Mouse (Mus musculus): Measurements from ENCODE around the gene Glg1. TPM values are rescaled to one million over a fixed set of nuclear protein-coding genes. Genes with fewer than 3 reads are reported as not detected.

Glg1 gene
- total RNA-seq, 2 experiments from 2014 or later, result 143 to 144 TPM

- intact Hi-C loops (cut with DNase I), result no loop called here
- DNase-seq (ENCODE audit: low spot score in 2 of 2), result peak; percentile 40 to 46
Measured at GRCm38 (mm10) chr8:111185472-111185947, 73.5 kb downstream of the Glg1 start.

GRCm38 (mm10) chr8:111171661-111172060 is 87.4 kb downstream of the Glg1 start:
- DNase-seq (ENCODE audit: low spot score in 2 of 2), result no peak
- intact Hi-C loops (cut with DNase I), result no loop called here

- intact Hi-C loops (cut with DNase I), result no loop called here
- peak; percentile 63 to 68 for DNase-seq (ENCODE audit: low spot score in 2 of 2)
Measured at GRCm38 (mm10) chr8:111157617-111158016, 101.4 kb downstream of the Glg1 start.

GRCm38 (mm10) chr8:111155721-111156436 is 103.1 kb downstream of the Glg1 start:
- DNase-seq (ENCODE audit: low spot score in 2 of 2), result no peak
- intact Hi-C loops (cut with DNase I), result no loop called here

GRCm38 (mm10) chr8:111145460-111146012 is 113.5 kb downstream of the Glg1 start:
- peak; percentile 93 for DNase-seq (ENCODE audit: low spot score in 2 of 2)
- intact Hi-C loops (cut with DNase I), result loop anchor here (2.0 kb wide), 1 partner anchor 51 kb away; the partner anchor contains the start of gene Pdpr

GRCm38 (mm10) chr8:111144901-111145459 is 114.0 kb downstream of the Glg1 start:
- DNase-seq (ENCODE audit: low spot score in 2 of 2), result peak in 1 of 2 experiments; percentile 11
- intact Hi-C loops (cut with DNase I), result loop anchor here (2.0 kb wide), 1 partner anchor 50 kb away; the partner anchor contains the start of gene Pdpr

- intact Hi-C loops (cut with DNase I), result no loop called here
Measured at GRCm38 (mm10) chr8:111142521-111142920, 116.5 kb downstream of the Glg1 start.

GRCm38 (mm10) chr8:111130756-111131155 is 128.3 kb downstream of the Glg1 start:
- intact Hi-C loops (cut with DNase I), result no loop called here
- DNase-seq (ENCODE audit: low spot score in 2 of 2), result no peak

More at GRCm38 (mm10) chr8:111142521-111142920, 116.5 kb downstream of the Glg1 start:
- DNase-seq (ENCODE audit: low spot score in 2 of 2), result no peak

- DNase-seq (ENCODE audit: low spot score in 2 of 2), result no peak
- intact Hi-C loops (cut with DNase I), result no loop called here
Measured at GRCm38 (mm10) chr8:111119481-111119880, 139.5 kb downstream of the Glg1 start.

- intact Hi-C loops (cut with DNase I), result no loop called here
- DNase-seq (ENCODE audit: low spot score in 2 of 2), result no peak
Measured at GRCm38 (mm10) chr8:111114891-111115290, 144.1 kb downstream of the Glg1 start.

Small RNA genes within 50 kb of the gene (microRNA-seq; reads per million reads assigned to microRNA genes)
- 0 reads per million in 2 experiments for gene Gm23193

Other genes starting within 250 kb of the Glg1 start
- 10 to 100 TPM; 28.9 to 29.0 TPM for gene Ddx19b, start 227.5 kb downstream of the Glg1 start, total RNA-seq (2021)
- gene Aars, start 226.1 kb downstream of the Glg1 start, total RNA-seq (2021), result 10 to 100 TPM; 94.1 to 98.8 TPM
- gene Exosc6, start 202.9 kb downstream of the Glg1 start, total RNA-seq (2021), result not detected
- gene Clec18a, start 166.8 kb downstream of the Glg1 start, total RNA-seq (2021), result 1 to 10 TPM in 1 of 2 experiments, under 1 TPM in 1; 0.75 to 1.2 TPM
- 10 to 100 TPM; 31.6 to 32.1 TPM for gene Pdpr, start 164.6 kb downstream of the Glg1 start, total RNA-seq (2021)
- 10 to 100 TPM; 18.2 TPM for gene Rfwd3, start 41.0 kb upstream of the Glg1 start, total RNA-seq (2021)
- gene Mlkl, start 79.0 kb upstream of the Glg1 start, total RNA-seq (2021), result under 1 TPM; 0.21 to 0.68 TPM
- gene Fa2h, start 134.6 kb upstream of the Glg1 start, total RNA-seq (2021), result 10 to 100 TPM; 13.0 to 20.0 TPM

Measured in left cerebral cortex, postnatal 14 days (tissue).